Mouse (Mus musculus) megakaryocyte, adult 5-6 weeks (primary cell): Measurements from ENCODE around the gene Abcc12. TPM values are rescaled to one million over a fixed set of nuclear protein-coding genes. Genes with fewer than 3 reads are reported as not detected.

Source experiments
- ATAC-seq: 2 replicates; pipeline ENCODE4 v1.8.0; 2016; ENCODE audit warnings: mild to moderate bottlenecking, inconsistent platforms; ENCODE audit not compliant: poor library complexity, severe bottlenecking
- total RNA-seq, 2 experiments: library from RNA; stranded (forward) in 1 of 2; stranded (reverse) in 1 of 2; fragments of 153-499, 151-499 nt in 1 of 2; fragments of 221-1000, 200-1000 nt in 1 of 2; gene quantifications; 2 replicates each; pipeline versions ENCODE4 v1.2.3 to v1.2.4; 2015 to 2017

Abcc12 gene
- total RNA-seq, 2 experiments from 2014 or later, result not detected

GRCm38 (mm10) chr8:86581921-86582331 lies 1.4 kb upstream of the Abcc12 start:
- no peak for ATAC-seq

GRCm38 (mm10) chr8:86578693-86579092 lies 1.8 kb downstream of the Abcc12 start:
- ATAC-seq, result no peak

GRCm38 (mm10) chr8:86578076-86578475 lies 2.4 kb downstream of the Abcc12 start:
- no peak for ATAC-seq

- ATAC-seq, result no peak
Observed at GRCm38 (mm10) chr8:86577547-86577946, 2.9 kb downstream of the Abcc12 start.

GRCm38 (mm10) chr8:86563674-86564073 lies 16.8 kb downstream of the Abcc12 start:
- no peak for ATAC-seq

- ATAC-seq, result no peak
Observed at GRCm38 (mm10) chr8:86561737-86562136, 18.7 kb downstream of the Abcc12 start.

GRCm38 (mm10) chr8:86560688-86561065 lies 19.8 kb downstream of the Abcc12 start:
- no peak for ATAC-seq

- ATAC-seq, result no peak
Observed at GRCm38 (mm10) chr8:86559947-86560687, 20.4 kb downstream of the Abcc12 start.

- ATAC-seq, result no peak
Observed at GRCm38 (mm10) chr8:86557186-86558045, 23.1 kb downstream of the Abcc12 start.

- ATAC-seq, result no peak
Observed at GRCm38 (mm10) chr8:86555564-86555963, 24.9 kb downstream of the Abcc12 start.

- ATAC-seq, result no peak
Observed at GRCm38 (mm10) chr8:86554220-86554891, 26.1 kb downstream of the Abcc12 start.

- no peak for ATAC-seq
Observed at GRCm38 (mm10) chr8:86550516-86550915, 30.0 kb downstream of the Abcc12 start.

- ATAC-seq, result no peak
Observed at GRCm38 (mm10) chr8:86546001-86546400, 34.5 kb downstream of the Abcc12 start.

GRCm38 (mm10) chr8:86540906-86541305 lies 39.6 kb downstream of the Abcc12 start:
- ATAC-seq, result no peak

GRCm38 (mm10) chr8:86540376-86540775 lies 40.1 kb downstream of the Abcc12 start:
- no peak for ATAC-seq

GRCm38 (mm10) chr8:86536663-86536987 lies 43.9 kb downstream of the Abcc12 start:
- no peak for ATAC-seq

GRCm38 (mm10) chr8:86535791-86536662 lies 44.5 kb downstream of the Abcc12 start:
- no peak for ATAC-seq

- no peak for ATAC-seq
Observed at GRCm38 (mm10) chr8:86535068-86535560, 45.4 kb downstream of the Abcc12 start.

GRCm38 (mm10) chr8:86529714-86530113 lies 50.8 kb downstream of the Abcc12 start:
- ATAC-seq, result no peak

- no peak for ATAC-seq
Observed at GRCm38 (mm10) chr8:86527336-86528029, 53.0 kb downstream of the Abcc12 start.
